Mouse (Mus musculus): Measurements from ENCODE around the gene Neu3. TPM values are rescaled to one million over a fixed set of nuclear protein-coding genes. Genes with fewer than 3 reads are reported as not detected.

Neu3 gene
- polyA plus RNA-seq, 1 experiment from 2014 or later, result 3.9 TPM

- WGBS, result 83% methylated on average over 14 of the region's 14 CpGs
- no peak overlapping the region for H3K4me3 ChIP-seq
- no peaks in the 10 kb centered on the region for H3K27me3 ChIP-seq (replicated peaks)
- no peak overlapping the region for H3K27ac ChIP-seq (replicated peaks)
- peaks cover 32% of the 10 kb centered on the region for H3K36me3 ChIP-seq
- no peaks in the 10 kb centered on the region for H3K9me3 ChIP-seq
- 0 out of 2 replicates have a peak overlapping the region, but pooled peaks have one; percentile 34 for H3K9ac ChIP-seq
- no peak overlapping the region for H3K4me2 ChIP-seq
- ATAC-seq (ENCODE audit: extremely low read depth, insufficient number of reproducible peaks, low FRiP score, low TSS enrichment), result no peak
- H3K4me1 ChIP-seq, result peaks cover 27% of the 10 kb centered on the region
Measured at GRCm38 (mm10) chr7:99856266-99856861, 28.1 kb upstream of the Neu3 start.

DNA sequence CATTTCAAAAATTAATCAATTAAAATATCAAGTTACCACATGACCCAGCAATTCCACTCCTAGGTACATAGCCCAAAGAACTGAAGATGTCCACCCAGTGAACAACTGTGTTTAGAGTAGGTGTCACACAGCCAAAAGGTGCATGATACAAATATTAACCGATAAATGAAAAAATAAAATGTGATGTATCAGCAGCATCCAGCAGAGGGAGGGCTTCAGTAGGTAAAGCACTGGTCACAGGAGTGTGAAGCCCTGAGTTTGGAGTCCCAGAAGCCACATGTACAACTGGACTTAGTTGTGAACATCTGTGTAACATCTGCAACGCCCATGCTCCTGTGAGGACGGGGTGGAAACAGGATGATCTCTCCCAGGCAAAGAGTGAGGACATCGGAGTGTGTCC, 26.1 kb upstream of the Neu3 start:
- Histone ChIP-seq H3K27ac (replicated peaks) (no peak overlapping the region), H3K4me3 (no peak overlapping the region), H3K9me3 (no peaks in the 10 kb centered on the region), H3K27me3 (replicated peaks) (no peaks in the 10 kb centered on the region), H3K4me1 (peaks cover 26% of the 10 kb centered on the region), H3K36me3 (peaks cover 32% of the 10 kb centered on the region), H3K9ac (no peak overlapping the region), H3K4me2 (no peak overlapping the region)
- ATAC-seq (ENCODE audit: extremely low read depth, insufficient number of reproducible peaks, low FRiP score, low TSS enrichment), result no peak
- WGBS, result 76% methylated on average over 4 of the region's 4 CpGs

DNA sequence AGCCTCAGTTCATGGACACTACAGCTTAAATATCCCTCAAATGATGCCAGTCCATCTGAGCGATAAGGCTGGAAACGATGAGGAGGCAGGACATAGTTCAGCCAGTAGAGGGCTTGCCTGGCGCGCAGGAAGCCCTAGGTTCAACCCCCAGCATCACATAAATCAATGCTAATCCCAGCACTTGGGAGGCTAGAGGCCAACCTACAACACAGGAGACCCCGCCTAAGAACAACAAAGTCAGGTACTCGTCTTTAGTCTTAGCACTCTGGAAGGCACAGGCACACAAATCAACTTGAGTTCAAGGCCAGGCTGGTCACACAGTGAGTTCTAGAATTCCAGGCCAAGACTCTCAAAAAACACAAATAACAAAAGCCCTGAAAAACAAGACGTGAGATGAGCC, 25.1 kb upstream of the Neu3 start:
- no peak for ATAC-seq (ENCODE audit: extremely low read depth, insufficient number of reproducible peaks, low FRiP score, low TSS enrichment)
- H3K9me3 ChIP-seq, result no peaks in the 10 kb centered on the region
- WGBS, result 77% methylated on average over 7 of the region's 7 CpGs
- H3K4me2 ChIP-seq, result no peak overlapping the region
- no peak overlapping the region for H3K27ac ChIP-seq (replicated peaks)
- H3K36me3 ChIP-seq, result peaks cover 40% of the 10 kb centered on the region
- peaks cover 23% of the 10 kb centered on the region for H3K4me1 ChIP-seq
- H3K27me3 ChIP-seq (replicated peaks), result no peaks in the 10 kb centered on the region
- H3K4me3 ChIP-seq, result no peak overlapping the region
- H3K9ac ChIP-seq, result no peak overlapping the region

- H3K27me3 ChIP-seq (replicated peaks), result no peaks in the 10 kb centered on the region
- no peaks in the 10 kb centered on the region for H3K9me3 ChIP-seq
- no peak overlapping the region for H3K4me3 ChIP-seq
- peaks cover 54% of the 10 kb centered on the region for H3K36me3 ChIP-seq
- no peak overlapping the region for H3K4me2 ChIP-seq
- no peak overlapping the region for H3K27ac ChIP-seq (replicated peaks)
- no peak overlapping the region for H3K9ac ChIP-seq
- WGBS, result 75% methylated on average over 6 of the region's 6 CpGs
- ATAC-seq (ENCODE audit: extremely low read depth, insufficient number of reproducible peaks, low FRiP score, low TSS enrichment), result no peak
- peaks cover 11% of the 10 kb centered on the region for H3K4me1 ChIP-seq
Measured at GRCm38 (mm10) chr7:99851618-99852017, 23.4 kb upstream of the Neu3 start.

DNA sequence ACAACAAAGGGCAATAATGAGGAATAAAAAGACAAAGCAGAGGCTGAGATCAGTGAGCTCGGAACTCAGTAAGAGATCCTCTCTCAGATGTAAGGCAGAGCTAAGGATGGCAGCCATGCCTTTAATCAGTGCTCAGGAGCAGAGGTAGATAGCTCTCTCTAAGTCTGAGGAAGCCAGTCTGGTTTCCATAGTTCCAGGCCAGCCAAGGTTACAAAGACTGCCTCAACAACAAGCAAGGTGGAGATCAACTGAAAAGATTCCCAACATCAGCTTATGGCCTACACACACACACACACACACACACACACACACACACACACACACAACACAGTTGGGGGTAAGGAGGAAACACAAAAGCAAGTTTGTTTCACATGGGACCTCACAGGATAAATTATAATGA, 22.9 kb upstream of the Neu3 start:
- Histone ChIP-seq H3K4me3 (no peak overlapping the region), H3K4me1 (peaks cover 11% of the 10 kb centered on the region), H3K27me3 (replicated peaks) (no peaks in the 10 kb centered on the region), H3K9me3 (no peaks in the 10 kb centered on the region), H3K27ac (replicated peaks) (no peak overlapping the region), H3K36me3 (peaks cover 54% of the 10 kb centered on the region), H3K9ac (no peak overlapping the region), H3K4me2 (no peak overlapping the region)
- WGBS, result 50% methylated on average over 1 of the region's 1 CpGs
- ATAC-seq (ENCODE audit: extremely low read depth, insufficient number of reproducible peaks, low FRiP score, low TSS enrichment), result no peak

DNA sequence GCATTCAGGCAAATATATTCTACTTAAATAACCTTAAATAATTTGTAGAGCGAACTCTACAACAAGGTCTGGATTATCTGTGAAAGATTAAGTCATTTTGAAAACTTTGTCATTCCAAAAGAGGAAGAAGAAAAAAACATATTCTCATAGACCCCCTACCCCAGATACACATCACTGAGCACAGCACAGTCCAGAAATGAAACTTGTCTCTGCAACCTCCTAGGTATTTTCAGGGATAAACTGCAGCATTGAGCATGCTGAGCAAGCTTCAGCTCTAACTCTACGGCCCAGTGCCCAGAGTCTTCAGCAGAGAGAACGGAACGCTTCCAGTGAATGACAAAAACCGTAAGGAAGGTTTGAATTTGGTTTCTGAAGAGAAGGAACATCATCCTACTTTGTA, 22.3 kb upstream of the Neu3 start:
- Histone ChIP-seq H3K27ac (replicated peaks) (no peak overlapping the region), H3K4me2 (no peak overlapping the region), H3K9me3 (no peaks in the 10 kb centered on the region), H3K27me3 (replicated peaks) (no peaks in the 10 kb centered on the region), H3K4me1 (peaks cover 14% of the 10 kb centered on the region), H3K4me3 (no peak overlapping the region), H3K9ac (no peak overlapping the region), H3K36me3 (peaks cover 54% of the 10 kb centered on the region)
- 92% methylated on average over 5 of the region's 5 CpGs for WGBS
- no peak for ATAC-seq (ENCODE audit: extremely low read depth, insufficient number of reproducible peaks, low FRiP score, low TSS enrichment)

- no peak for ATAC-seq (ENCODE audit: extremely low read depth, insufficient number of reproducible peaks, low FRiP score, low TSS enrichment)
- Histone ChIP-seq H3K4me3 (no peak overlapping the region), H3K27me3 (replicated peaks) (no peaks in the 10 kb centered on the region), H3K4me1 (peaks cover 19% of the 10 kb centered on the region), H3K27ac (replicated peaks) (peak overlapping the region; percentile 74), H3K36me3 (peaks cover 81% of the 10 kb centered on the region), H3K9me3 (no peaks in the 10 kb centered on the region), H3K9ac (0 out of 2 replicates have a peak overlapping the region, but pooled peaks have one; percentile 42), H3K4me2 (no peak overlapping the region)
- 83% methylated on average over 8 of the region's 8 CpGs for WGBS
Measured at GRCm38 (mm10) chr7:99845533-99846236, 17.5 kb upstream of the Neu3 start.

DNA sequence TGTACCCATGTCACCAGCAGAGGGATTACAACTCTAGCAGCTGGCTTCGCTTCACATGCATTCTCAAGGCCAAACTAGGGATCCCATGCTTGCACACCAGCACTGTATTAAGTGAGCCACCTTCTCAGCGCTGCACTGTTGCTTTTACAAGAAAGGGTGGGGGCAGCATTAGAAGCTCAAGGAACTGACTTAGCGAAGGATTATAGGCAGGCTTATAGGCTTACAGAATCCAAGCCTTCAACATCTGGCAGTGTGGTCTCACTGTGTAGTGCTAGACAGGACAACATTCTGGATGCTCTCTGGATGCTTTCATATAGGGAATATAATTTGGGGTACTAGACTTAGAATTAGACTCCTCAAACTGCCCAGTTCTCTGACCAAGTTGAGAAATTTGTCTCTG, 10.0 kb upstream of the Neu3 start:
- ATAC-seq (ENCODE audit: extremely low read depth, insufficient number of reproducible peaks, low FRiP score, low TSS enrichment), result no peak
- Histone ChIP-seq H3K4me1 (peaks cover 40% of the 10 kb centered on the region), H3K9me3 (no peaks in the 10 kb centered on the region), H3K27me3 (replicated peaks) (no peaks in the 10 kb centered on the region), H3K27ac (replicated peaks) (peak overlapping the region; percentile 62), H3K4me2 (no peak overlapping the region), H3K4me3 (no peak overlapping the region), H3K9ac (0 out of 2 replicates have a peak overlapping the region, but pooled peaks have one; percentile 8), H3K36me3 (peaks cover 67% of the 10 kb centered on the region)
- WGBS, result 88% methylated on average over 3 of the region's 3 CpGs

GRCm38 (mm10) chr7:99837358-99838071, 9.3 kb upstream of the Neu3 start:
- Histone ChIP-seq H3K9me3 (no peaks in the 10 kb centered on the region), H3K4me2 (no peak overlapping the region), H3K9ac (no peak overlapping the region), H3K27me3 (replicated peaks) (no peaks in the 10 kb centered on the region), H3K36me3 (peaks cover 60% of the 10 kb centered on the region), H3K4me1 (peaks cover 40% of the 10 kb centered on the region), H3K27ac (replicated peaks) (peak overlapping the region; percentile 62), H3K4me3 (no peak overlapping the region)
- WGBS, result 44% methylated on average over 6 of the region's 6 CpGs
- no peak for ATAC-seq (ENCODE audit: extremely low read depth, insufficient number of reproducible peaks, low FRiP score, low TSS enrichment)

DNA sequence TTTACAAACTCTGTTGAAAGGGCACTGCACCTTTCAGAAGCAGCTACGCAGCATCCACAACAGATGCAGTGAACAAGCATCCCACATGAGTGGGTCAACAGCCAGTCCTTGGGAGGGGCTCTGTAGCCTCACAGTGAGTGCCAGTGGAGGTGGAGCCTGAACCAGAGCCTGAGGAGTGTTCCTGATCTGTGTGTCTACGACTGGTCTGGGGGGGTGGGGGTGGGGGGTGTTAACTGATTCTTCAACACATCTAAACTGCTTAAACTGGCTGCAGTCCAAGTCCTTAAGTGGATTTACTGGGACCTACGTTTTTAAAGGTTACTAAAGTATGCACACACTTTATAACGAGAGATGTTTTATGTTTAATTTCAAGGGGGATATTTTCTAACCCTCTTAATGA, 8.6 kb upstream of the Neu3 start:
- H3K27ac ChIP-seq (replicated peaks), result peak overlapping the region; percentile 41
- no peaks in the 10 kb centered on the region for H3K27me3 ChIP-seq (replicated peaks)
- H3K9me3 ChIP-seq, result no peaks in the 10 kb centered on the region
- peaks cover 40% of the 10 kb centered on the region for H3K4me1 ChIP-seq
- no peak for ATAC-seq (ENCODE audit: extremely low read depth, insufficient number of reproducible peaks, low FRiP score, low TSS enrichment)
- H3K4me3 ChIP-seq, result no peak overlapping the region
- no peak overlapping the region for H3K9ac ChIP-seq
- H3K4me2 ChIP-seq, result no peak overlapping the region
- WGBS, result 29% methylated on average over 4 of the region's 4 CpGs
- H3K36me3 ChIP-seq, result peaks cover 52% of the 10 kb centered on the region

- Histone ChIP-seq H3K36me3 (peaks cover 28% of the 10 kb centered on the region), H3K27me3 (replicated peaks) (no peaks in the 10 kb centered on the region), H3K9me3 (no peaks in the 10 kb centered on the region), H3K4me3 (no peak overlapping the region), H3K4me1 (peaks cover 24% of the 10 kb centered on the region), H3K4me2 (no peak overlapping the region), H3K9ac (no peak overlapping the region), H3K27ac (replicated peaks) (no peak overlapping the region)
- ATAC-seq (ENCODE audit: extremely low read depth, insufficient number of reproducible peaks, low FRiP score, low TSS enrichment), result no peak
- WGBS, result 86% methylated on average over 5 of the region's 5 CpGs
Measured at GRCm38 (mm10) chr7:99834314-99834853, 6.2 kb upstream of the Neu3 start.

All from heart, embryonic 13.5 days (tissue).